In genomic region chr7:44883036-44883435, GRCm38 (mm10) we compare ENCODE assay signal across 13 mouse cellular contexts.
"Had no signal": no experiment of that assay in that cellular context is flagged by ENCODE, and none has a peak within 500 bp of the region (broad histone marks: within the 10 kb centered on the region; RNA-seq: fewer than 3 reads in every experiment).

No protein-coding gene starts in this region.

- DNase-seq: gastrocnemius, postnatal 14 days; gastrocnemius, postnatal 36 days; heart, adult 11 months; heart, adult 2 months; heart, postnatal 14 days; heart, postnatal 36 days; kidney, adult 11 months; kidney, adult 2 months; kidney, postnatal 10 days; kidney, postnatal 25 days; kidney, postnatal 4 days; liver; liver, embryonic 13.5 days had no signal
